ENCODE assay signal across 9 mouse cellular contexts in the genomic region with DNA sequence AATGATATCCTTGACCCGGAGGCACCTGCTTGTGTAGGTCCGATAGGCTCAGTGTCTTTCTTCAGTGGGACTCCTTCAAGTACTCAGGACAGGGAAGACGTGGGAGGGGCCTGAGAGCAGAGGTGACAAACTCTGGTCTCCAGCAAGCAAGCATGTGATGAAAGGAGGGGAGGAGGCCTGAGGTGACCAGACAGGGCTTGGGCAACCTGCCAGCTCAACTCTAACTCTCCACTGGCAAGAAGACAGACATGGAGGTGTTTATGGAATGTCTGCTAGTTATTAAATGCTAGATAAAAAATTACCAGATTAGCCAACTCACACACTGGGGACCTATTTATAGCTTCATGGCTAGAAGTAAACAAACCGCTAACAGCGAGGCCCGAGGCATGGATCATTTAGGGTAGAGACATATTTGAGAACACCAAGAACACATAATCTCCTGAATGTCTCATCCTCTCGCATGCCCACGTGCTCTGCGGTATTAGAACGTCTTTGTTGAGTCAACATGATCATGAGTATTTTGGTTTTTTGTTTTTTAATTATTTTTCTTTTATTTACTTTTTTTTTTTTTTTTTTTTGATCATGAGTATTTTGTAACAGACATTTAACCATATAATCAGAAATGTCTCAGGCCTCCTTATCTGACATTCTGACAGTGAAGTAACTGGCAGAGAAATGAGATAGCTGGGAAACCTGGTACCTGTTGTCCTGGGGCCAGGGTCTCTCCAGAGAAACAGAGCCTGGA. TPM values are rescaled to one million over a fixed set of nuclear protein-coding genes. Genes with fewer than 3 reads are reported as not detected.
DNase-seq lines count a peak whose midpoint lies in the region; ATAC-seq lines count a peak whose summit lies in the region.
"Had no signal": no experiment of that assay in that cellular context is flagged by ENCODE, and none has a peak within 500 bp of the region (broad histone marks: within the 10 kb centered on the region; RNA-seq: fewer than 3 reads in every experiment).

No protein-coding gene starts in this region.

- no peak overlapping the region for H3K27ac ChIP-seq in kidney, embryonic 16.5 days (ENCODE audit: low read length)
- H3K27ac ChIP-seq in forebrain, embryonic 16.5 days (ENCODE audit: low read length), result no peak overlapping the region

- no peaks in the 10 kb centered on the region for H3K9me3 ChIP-seq in kidney, embryonic 16.5 days (ENCODE audit: low read length)
- H3K9me3 ChIP-seq in forebrain, embryonic 16.5 days (ENCODE audit: control insufficient read depth, low read length), result no peaks in the 10 kb centered on the region

- no peaks in the 10 kb centered on the region for H3K27me3 ChIP-seq in kidney, embryonic 16.5 days (ENCODE audit: insufficient read depth, low read length)
- no peaks in the 10 kb centered on the region for H3K27me3 ChIP-seq in forebrain, embryonic 16.5 days (replicated peaks; ENCODE audit: control insufficient read depth, insufficient read depth, low read length)

- H3K9ac ChIP-seq in kidney, embryonic 16.5 days (replicated peaks; ENCODE audit: low read length), result no peak overlapping the region
- H3K9ac ChIP-seq in forebrain, embryonic 16.5 days (replicated peaks; ENCODE audit: low read depth, low read length), result no peak overlapping the region

- DNase-seq in gastrocnemius, adult 18-20 months (ENCODE audit: low spot score), result peak; percentile 39
- no peak for DNase-seq in gastrocnemius, postnatal 4 days (ENCODE audit: low spot score in 2 of 2)
- DNase-seq in heart, adult 8-10 months (ENCODE audit: low spot score), result peak; percentile 61
- DNase-seq in lung, postnatal 4 days, result peak; percentile 66 to 72
- DNase-seq in spleen, adult 18-20 months, result no peak
- no peak for DNase-seq in urinary bladder, postnatal 4 days (ENCODE audit: low spot score in 2 of 2)

- H3K36me3 ChIP-seq in kidney, embryonic 16.5 days (ENCODE audit: insufficient read depth, low read length), result no peaks in the 10 kb centered on the region
- H3K36me3 ChIP-seq in forebrain, embryonic 16.5 days (ENCODE audit: control insufficient read depth, insufficient read depth), result no peaks in the 10 kb centered on the region

- no peak overlapping the region for H3K4me2 ChIP-seq in kidney, embryonic 16.5 days (replicated peaks; ENCODE audit: low read depth, low read length)
- H3K4me2 ChIP-seq in forebrain, embryonic 16.5 days (ENCODE audit: low read length), result no peak overlapping the region

- no peak overlapping the region for H3K4me3 ChIP-seq in kidney, embryonic 16.5 days (ENCODE audit: low read length)
- no peak overlapping the region for H3K4me3 ChIP-seq in forebrain, embryonic 16.5 days (replicated peaks; ENCODE audit: low read length)

- H3K4me1 ChIP-seq in kidney, embryonic 16.5 days (ENCODE audit: insufficient read depth, low read length), result 0 out of 2 replicates have a peak, but pooled peaks cover 10% of the 10 kb centered on the region
- peaks cover 11% of the 10 kb centered on the region for H3K4me1 ChIP-seq in forebrain, embryonic 16.5 days (replicated peaks; ENCODE audit: control insufficient read depth, insufficient read depth, low read length)

- ATAC-seq in kidney, embryonic 16.5 days (ENCODE audit: low FRiP score, low TSS enrichment), result 0 out of 2 replicates have a peak, but pooled peaks have one; percentile 42
- ATAC-seq in forebrain, embryonic 16.5 days, result no peak

- 63% methylated on average over 10 of the region's 10 CpGs for WGBS in kidney, embryonic 16.5 days
- WGBS in forebrain, embryonic 16.5 days, result 89% methylated on average over 10 of the region's 10 CpGs

RNA-seq across cellular contexts. Expression of a gene that starts 53.0 kb away (rescaled TPM):
- total RNA-seq in gastrocnemius, adult 18-20 months (2021), result 10 to 100 TPM; 25.6 to 28.0 TPM
- 10 to 100 TPM; 34.2 to 40.2 TPM for total RNA-seq in gastrocnemius, postnatal 4 days (2021)
- total RNA-seq in heart, adult 8-10 months (2022), result 10 to 100 TPM; 17.2 to 19.8 (median 18.8) TPM
- polyA plus RNA-seq in kidney, embryonic 16.5 days (2015; fragmentation: Nextera tagmentation; extraction: Ambion mirVana), result 11.6 and 13.8 TPM in 2 replicates
- 13.4 and 14.0 TPM in 2 replicates for polyA plus RNA-seq in forebrain, embryonic 16.5 days (2015; fragmentation: Nextera tagmentation; extraction: Ambion mirVana)

RNA-seq across cellular contexts. Expression of a gene that starts 58.4 kb away (rescaled TPM):
- total RNA-seq in gastrocnemius, adult 18-20 months (2021), result not detected
- not detected for total RNA-seq in gastrocnemius, postnatal 4 days (2021)
- under 1 TPM in 1 of 4 experiments, not detected in 3; 0.31 TPM for total RNA-seq in heart, adult 8-10 months (2022)
- polyA plus RNA-seq in kidney, embryonic 16.5 days (2015; fragmentation: Nextera tagmentation; extraction: Ambion mirVana), result not detected in 2 replicates
- polyA plus RNA-seq in forebrain, embryonic 16.5 days (2015; fragmentation: Nextera tagmentation; extraction: Ambion mirVana), result not detected in 2 replicates
- polyA plus RNA-seq: forebrain, embryonic 11.5 days had no signal

Comparison
In these comparisons a context has a peak if more than half of its experiments do, and no peak if none do; other contexts are left out.
1. DNase-seq: peak in gastrocnemius, adult 18-20 months (single experiment), heart, adult 8-10 months (single experiment) and lung, postnatal 4 days (2 of 2); none in gastrocnemius, postnatal 4 days (0 of 2), spleen, adult 18-20 months (0 of 2) and urinary bladder, postnatal 4 days (0 of 2).